Mouse (Mus musculus) erythroid progenitor cell, adult 5-6 weeks (primary cell): ENCODE measurements around the gene Tyrobp. TPM values are rescaled to one million over a fixed set of nuclear protein-coding genes. Genes with fewer than 3 reads are reported as not detected.

ENCODE experiments used
- ATAC-seq: replicated peaks from 2 replicates; pipeline ENCODE4 v1.8.0; 2016; ENCODE audit warnings: moderate number of reproducible peaks, mild to moderate bottlenecking, moderate TSS enrichment, inconsistent platforms; ENCODE audit not compliant: poor library complexity, low FRiP score, severe bottlenecking
- total RNA-seq, 2 experiments: library from RNA; stranded (forward) in 1 of 2; stranded (reverse) in 1 of 2; fragments of 150-400 nt in 1 of 2; fragments of 186-747, 209-891 nt in 1 of 2; gene quantifications; 2 replicates each; pipeline versions ENCODE4 v1.2.3 to v1.2.4; 2015 to 2017; ENCODE audit warnings: low replicate concordance in 2 of 2

Tyrobp gene
- total RNA-seq, 2 experiments from 2014 or later: 60.1 to 282 TPM

DNA sequence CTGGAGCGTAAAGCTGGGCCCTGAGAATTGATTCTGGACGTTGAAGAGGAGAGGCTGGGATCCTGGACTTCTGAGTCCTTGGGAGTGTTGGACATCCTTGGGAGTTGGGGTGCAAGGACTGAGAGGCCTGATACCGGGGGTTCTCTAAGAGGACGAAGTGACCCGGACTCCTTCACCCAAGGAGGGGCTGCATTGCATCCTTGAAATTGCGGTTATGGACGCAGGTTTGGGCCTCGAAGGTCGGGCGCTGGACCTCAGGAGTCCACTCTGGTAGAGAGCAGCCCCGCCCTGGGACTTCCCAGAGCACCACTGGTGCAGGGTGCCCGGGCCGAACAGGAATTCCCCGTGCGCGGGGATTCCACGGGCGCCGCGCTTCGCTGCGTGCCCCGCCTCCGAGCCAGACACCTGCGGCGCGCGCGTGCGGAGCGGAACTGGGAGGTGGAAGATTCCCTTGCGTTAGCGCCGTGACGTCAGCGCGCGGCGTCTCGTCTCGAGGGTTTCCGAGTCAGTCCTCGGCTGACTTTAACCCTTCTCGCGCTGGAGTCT lies 8.4 kb downstream of the Tyrobp start:
- peak; percentile 49; the same call in 1 of the 2 replicates for ATAC-seq

DNA sequence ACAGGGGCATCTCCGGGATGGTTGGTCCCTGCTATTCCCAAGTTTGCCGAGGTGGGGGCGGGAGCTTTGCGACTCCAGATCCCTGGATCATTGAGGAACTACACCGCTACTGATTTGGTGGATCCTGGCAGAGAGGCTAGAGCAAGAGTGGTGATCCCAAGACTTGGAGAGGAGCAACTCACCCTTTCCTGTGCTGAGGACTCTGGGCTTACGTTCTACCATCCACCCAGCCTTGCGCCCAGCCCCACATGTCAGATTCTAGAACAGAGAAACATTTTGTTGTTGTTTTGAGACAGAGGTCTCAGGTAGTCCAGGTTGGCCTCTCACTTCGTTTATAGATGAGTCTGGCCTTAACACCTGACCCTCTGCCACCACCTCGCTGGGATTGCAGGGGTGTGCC lies 9.0 kb downstream of the Tyrobp start:
- no peak for ATAC-seq

DNA sequence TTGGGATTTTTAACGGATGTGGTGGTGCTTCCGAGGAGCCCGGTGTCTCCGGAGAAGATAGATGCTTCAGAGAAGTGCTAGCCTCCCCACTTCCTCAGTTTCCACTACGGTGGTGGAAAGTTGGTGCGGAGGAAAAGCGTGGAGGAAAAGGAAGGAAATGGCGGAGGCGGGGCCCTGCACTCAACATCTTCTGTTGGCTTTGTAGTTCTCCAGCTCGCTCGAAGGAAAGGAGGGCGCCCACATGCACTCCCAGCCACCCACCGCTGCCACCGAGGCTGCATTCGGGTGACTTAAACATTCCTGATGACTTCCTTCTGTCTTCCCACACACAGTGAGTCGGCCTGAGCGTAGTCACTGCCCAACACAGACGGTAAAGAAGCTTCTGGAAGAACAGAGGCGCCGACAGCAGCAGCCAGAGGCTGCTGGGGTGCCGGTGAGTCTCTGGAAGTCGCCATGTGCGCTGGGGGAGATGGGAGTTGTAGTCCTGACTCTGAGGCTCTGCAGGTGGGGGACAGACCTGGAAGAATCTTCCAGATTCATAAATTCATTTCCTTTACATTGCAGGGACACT lies 9.6 kb downstream of the Tyrobp start:
- no peak for ATAC-seq

DNA sequence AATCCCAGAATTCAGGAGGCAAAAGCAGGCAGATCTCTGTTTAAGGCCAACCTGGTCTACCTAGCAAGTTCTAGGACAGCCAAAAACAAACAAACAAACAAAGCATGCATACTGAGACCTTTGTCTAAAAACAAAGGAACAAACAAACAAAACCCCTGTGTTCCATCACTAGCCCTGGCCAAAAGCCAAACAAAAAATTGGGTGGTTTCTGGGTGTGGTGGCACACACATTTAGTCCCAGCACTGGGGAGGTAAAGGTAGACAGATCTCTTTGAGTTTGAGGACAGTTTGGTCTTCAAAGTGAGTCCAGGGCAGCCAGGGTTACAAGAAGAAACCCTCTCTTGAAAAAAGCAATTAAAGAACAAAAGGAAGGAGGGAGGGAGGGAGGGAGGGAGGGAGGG lies 15.8 kb downstream of the Tyrobp start:
- ATAC-seq: no peak

DNA sequence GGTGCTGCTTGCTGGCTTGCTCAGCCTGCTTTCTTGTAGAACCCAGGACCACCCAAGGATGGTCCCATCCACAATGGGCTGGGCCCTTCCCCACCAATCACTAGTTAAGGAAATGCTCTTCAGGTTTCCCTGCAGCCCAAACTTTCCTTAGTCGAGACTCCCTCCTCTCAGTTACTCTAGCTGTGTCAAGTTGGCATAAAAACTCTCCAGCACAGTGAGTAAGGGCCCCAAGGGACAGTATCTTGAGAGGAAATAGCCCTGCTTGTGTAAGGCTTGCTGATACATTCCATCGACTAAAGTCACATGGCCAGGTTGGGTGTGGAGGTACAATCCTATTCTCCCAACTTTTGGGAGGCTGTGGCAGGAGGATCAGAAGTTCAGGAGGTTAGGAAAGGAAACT lies 16.6 kb downstream of the Tyrobp start:
- ATAC-seq: no peak

DNA sequence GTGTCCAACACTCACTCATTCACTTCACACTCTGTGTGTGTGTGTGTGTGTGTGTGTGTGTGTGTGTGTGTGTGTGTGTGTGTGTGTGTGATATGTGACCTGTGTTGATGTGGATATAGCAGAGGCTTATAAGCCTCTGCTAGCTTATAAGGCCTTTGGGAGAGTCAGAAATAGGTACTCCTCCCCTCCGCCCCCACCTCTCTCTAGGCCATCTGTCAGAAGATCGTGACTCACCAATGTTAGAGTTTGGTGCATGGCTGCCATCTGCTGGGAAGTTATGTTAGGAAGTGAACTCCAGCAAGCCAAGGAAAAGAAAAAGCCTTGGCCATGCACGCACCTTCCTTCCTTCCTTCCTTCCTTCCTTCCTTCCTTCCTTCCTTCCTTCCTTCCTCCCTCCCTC lies 18.2 kb downstream of the Tyrobp start:
- no peak for ATAC-seq

DNA sequence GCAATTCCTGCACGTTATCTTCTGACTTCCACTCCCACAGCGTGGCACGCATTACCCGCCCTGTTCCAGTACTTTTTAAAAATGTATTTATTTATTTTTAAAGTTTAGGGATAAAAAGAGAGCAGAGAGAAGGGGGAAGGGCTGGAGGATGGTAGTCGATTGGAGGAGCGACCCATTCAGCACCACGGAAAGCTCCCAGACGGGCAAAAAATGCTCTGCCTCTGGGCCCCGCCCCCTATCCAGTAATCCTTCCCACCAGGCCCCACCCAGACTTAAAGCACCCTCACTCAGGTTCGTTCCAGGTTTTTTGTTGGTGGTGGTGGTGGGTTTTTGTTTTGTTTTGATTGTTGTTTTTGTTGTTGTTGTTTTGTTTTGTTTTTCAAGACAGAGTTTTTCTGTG lies 20.7 kb downstream of the Tyrobp start:
- ATAC-seq: no peak

DNA sequence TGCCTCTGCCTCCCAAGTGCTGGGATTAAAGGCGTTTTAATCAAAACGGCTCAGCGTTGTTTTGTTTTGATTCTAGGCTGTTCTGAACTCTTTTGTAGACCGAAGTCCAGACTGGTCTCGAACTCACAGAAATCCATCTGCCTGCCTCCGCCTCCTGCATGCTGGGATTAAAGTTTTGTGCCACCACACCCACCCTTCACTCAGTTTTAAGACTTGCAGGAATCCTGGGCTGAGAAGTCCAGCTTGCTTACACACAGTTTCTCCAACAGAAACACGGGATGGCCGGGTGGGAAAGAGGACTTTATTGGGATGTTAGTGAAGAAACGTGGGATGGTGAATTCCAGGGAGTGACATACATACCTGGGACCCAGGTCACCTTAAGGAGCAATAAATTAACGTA lies 21.1 kb downstream of the Tyrobp start:
- no peak for ATAC-seq

DNA sequence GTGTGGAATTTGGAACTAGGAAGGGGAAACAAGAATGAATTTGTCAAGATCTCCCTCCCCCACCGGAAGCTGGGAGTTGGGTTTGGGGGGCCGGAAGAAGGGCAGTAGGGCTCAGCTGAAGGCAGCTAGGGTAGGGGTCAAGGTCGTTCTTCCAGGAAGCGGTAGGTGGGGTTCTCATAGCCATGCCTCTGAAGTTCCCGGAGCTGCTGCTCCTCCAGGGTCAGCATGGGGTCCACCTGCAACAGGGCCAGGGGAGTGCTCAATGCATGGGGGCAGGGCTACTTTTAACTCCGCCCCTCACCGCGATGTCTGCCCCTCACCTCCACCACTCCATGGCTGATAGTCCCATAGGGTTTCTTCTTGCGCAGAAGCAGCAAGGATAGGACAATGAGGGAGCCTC lies 21.6 kb downstream of the Tyrobp start:
- no peak for ATAC-seq

DNA sequence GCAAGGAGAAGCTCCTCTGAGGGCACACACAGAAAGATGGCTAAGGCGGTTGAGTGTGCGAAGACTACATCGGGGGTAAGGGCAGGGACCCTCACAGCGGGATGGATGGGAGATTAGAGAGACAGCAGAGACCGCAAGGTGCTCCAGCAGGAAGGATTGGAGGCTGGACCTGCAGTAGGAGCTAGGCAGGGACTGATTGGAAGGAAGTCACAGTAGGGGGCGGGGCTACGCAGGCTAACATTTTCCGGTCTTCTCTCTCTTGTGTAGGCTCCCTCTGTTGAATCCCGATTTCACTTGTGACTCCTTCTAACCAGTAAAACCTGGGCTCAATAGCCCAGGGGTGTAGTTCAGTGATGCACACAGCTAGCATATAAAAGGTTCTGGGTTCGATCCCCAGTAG lies 23.3 kb downstream of the Tyrobp start:
- ATAC-seq: no peak

DNA sequence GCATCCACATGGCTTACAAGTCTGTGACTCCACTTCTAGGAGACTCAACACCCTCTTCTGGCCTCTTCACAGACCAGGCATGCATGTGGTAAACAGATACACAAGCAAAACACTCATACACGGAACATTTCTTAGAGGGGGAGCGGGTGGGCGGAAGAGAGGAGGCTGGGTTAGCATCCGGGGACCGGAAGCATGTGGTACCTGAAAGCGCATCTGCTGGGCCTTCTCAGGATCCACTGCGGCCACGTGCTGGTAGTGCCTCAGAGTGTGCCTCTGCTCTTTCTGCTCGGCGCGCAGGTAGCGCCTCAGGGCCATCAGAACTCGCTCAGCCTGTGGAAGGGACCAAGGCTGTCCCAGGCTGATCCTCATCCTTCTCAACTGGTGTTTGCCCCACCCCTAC lies 26.2 kb downstream of the Tyrobp start:
- no peak for ATAC-seq

DNA sequence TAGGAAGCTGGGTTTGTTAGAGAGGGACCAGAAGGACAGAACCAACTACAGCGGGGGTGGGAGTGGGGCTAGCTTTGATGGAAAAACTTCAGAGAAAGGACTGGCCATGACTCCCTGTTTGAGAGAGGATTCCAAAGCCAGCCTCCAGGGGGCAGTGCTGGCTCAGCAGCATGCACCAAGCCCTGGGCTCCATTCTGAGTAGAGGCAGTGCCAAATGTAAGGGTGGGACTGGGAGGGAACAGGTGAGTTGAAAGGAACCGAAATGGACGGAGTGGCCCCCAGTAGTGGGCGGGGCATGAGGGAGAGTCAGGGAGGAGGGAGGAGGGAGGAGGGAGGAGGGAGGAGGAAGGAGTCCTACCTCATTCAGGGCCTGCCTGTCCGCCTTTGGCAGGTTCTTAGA lies 27.1 kb downstream of the Tyrobp start:
- ATAC-seq: peak; percentile 51; the same call in 1 of the 2 replicates

DNA sequence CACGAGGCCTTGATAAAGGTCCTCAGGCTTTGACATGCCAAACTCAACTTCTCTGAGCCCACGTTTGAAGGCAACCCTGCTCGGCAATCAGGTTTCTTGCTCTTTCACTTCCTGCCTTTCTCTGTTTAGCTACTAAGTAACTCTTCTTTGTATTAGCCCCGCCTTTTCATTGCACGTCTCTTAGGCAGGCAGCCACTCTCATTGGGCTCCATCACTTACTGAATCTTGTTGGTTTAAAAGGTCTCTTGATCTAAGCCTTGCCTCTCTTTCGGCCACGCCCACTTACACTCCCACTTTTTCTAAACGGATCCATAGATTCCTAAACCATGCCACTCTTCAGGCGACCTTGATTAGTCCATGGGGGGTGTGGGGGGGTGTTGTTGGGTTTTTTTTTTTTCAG lies 30.1 kb downstream of the Tyrobp start:
- no peak for ATAC-seq

DNA sequence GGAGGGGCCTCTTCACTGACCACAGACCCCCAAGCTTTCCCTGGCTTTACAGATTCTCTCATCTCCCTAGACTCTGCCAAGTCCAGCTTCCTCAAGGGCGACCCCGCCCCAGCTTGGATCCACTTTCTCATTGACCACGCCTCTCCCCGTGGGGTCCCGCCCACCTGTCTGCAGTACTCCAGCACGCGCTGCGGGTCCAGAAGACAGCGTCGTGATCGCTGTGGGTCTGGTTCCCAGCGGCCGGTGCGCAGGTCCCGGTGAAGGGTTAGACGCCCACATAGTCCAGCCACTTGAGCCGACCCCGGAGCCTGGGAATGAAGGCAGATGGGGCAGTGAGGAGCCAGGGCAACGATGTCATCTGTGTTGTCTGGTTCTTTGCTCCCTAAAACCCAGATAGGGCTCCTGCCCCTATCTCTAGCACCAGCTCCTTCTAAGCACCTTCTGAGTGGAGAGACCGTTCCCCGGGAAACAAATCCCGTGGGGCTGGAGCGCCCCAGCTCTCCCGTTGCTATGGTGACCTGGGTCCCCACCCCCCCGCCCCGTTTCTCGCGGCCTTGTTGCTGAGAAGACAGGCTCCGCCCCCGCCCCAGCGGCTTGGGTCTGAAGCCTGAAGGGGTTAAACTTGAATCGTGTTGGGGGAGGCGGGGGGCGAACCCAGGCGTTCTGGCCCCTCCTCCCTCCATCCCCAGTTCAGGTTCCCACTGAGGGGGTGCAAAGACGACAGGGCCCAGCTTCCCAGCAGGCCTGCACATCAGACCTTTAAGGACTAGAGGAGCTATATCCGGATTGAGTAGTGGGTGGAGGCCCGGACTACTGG lies 30.8 kb downstream of the Tyrobp start:
- ATAC-seq: no peak

DNA sequence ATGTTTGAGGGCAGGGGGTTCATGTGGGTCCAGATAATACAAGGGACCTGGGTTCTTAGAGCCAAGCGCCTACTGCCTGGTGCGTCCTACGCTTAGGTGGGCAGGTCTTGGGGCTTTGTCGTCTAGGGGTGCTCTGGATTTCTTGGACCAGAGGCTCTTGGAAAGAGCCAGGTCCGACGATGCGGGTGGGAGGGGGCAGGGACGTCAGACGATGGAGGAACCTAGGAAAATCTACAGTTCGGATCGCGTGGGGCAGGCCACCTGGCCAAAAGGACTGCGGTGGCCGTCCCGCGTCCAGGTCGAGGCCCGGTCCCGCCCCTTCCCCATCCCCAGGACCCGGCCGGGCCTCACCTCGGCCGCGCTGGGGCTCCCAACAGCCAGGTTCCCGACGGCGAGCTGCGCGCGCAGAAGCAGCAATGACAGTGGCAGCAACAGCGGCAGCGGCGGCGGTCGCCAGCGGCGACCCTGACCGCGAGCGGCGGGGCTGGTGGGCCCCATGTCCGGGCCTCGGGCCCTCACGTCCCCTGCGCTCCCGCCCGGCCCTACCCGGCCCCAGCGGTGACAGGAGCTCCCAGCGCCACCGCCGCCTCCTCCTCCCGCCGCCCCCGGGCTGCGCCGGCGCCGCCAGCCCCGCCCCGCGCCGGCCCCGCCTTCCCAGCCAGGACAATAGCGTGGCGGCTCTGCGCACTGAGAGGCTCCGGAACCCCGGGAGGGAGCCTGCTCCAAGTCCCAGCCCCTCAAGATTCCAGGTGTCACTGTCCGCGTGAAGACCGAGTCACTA lies 31.6 kb downstream of the Tyrobp start, which contains the start of gene Aplp1:
Gene Aplp1 (minus strand): TSS at position 565 of the 781 bp plus-strand sequence.
- ATAC-seq: no peak

DNA sequence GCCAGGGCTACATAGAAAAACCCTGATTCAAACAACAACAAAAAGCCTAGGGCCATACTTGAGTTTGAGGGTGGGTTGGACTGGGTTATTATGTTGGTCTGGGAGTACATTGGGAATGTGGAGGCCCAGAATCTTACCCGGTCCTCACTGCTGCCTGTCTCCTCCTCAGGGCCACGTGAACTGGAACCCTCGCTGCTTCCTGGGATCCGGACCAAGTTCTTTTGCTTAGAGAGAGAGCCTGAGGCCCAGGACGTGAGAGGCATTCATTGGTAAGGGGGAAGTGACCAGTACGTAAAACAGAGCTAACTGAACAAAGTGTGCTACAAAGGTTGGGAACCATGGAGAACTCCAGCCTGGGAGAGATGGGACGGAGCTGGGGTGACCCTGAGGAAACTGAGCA lies 36.7 kb downstream of the Tyrobp start:
- ATAC-seq: no peak

DNA sequence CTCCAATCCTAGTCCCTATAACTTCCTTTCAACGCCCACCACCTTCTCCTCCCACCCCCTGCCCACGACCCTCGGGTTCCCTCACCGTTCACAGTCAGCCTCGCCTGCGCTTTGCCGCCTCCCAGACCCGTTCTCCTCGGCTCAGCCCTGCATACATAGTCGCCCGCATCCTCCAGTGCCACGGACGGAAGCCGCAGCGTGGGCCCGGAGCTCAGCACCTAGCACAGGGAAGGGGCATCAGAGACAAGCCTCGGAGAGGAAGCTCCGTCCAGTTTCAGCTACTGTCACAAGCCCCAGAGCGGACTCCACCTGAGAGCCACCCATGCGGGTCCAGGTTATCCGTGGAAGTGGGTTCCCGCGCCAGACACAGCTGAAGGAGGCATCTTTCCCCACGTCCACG lies 39.8 kb downstream of the Tyrobp start:
- ATAC-seq: no peak; the same call in 1 of the 2 replicates

DNA sequence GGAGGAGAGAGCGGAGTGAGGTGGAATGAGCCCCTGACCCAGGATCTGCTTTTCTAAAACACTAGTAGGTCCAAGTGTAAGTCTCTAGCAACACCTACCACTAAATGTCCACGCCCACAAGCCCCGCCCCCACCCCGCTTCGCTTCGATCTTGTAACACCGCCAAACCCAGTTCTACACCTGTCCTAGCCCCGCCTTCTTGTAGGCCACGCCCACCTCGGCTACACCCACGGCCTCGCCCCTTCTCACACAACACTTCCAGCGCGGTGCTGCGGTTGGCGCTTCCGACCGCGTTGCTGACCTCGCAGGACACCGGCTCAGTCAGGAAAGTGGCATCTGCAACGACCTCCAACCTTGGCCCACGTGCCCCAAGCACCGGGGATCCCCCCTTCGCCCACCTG lies 40.2 kb downstream of the Tyrobp start:
- ATAC-seq: 0 out of 2 replicates have a peak, but pooled peaks have one; percentile 48

DNA sequence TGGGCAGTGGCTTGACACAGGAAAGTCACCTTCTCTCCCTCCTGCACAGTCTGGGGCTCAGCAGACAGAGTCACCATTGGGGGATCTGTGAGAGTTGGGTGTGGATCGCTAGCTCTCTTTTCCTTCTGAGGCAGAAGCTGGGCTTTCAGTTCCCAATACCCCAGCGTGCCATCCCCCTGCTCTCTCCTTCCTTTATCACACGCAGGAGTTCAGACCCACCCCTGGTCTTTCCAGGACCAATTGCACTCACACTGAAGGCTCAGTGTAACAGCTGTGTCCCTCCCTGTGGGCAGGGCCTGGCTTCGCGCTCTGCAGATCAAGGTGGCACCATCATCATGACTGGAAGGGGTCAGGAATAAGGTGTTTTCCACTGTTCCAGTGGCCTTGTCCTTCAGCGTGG lies 40.7 kb downstream of the Tyrobp start:
- ATAC-seq: no peak

DNA sequence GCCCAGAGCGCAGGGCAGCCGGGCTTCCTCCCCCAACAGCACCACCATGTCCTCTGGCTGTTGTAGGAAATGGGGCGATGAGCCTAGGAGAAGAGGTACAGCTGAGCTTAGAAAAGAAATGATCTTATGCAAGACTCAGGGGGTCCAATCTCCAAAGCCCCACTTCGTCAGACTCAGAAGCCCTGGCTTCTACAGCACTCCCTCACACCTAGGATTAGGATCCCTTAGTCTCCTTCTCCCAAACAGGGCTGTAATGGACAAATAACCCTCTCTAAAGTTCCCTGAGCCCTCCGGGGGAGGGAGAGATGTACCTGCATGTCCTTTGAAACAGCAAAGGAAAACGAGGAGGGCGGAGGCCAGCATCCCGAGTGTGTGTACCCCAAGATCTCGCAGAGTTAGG lies 42.9 kb downstream of the Tyrobp start:
- ATAC-seq: no peak
